Comparison of ENCODE assay signal across 9 mouse cellular contexts in the genomic region with DNA sequence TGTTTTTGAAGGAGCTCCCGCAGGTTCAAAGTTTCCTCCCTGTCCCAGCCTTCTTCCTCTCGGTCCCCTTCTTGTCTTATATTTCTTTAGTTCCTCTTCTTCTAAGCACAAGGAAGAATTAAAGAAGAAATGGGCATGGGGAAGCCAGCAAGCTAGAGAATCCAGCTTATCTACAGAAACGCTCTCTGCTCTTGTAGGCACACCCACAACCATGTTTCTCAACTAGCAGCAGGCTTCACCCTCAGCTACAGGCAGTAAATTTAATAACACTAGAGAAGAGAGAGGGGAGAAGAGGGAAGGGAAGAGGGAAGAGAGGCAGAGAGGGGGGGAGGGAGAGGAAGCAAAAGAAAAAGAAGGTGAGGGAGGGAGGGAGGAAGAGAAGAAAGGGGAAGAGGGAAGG. TPM values are rescaled to one million over a fixed set of nuclear protein-coding genes. Genes with fewer than 3 reads are reported as not detected.
A peak's percentile ranks its signal among the peaks of the same experiment; 100 is the strongest.
DNase-seq lines count a peak whose midpoint lies in the region; ATAC-seq and TF ChIP-seq lines count a peak whose summit lies in the region.
"Had no signal": no experiment of that assay in that cellular context is flagged by ENCODE, and none has a peak within 500 bp of the region (broad histone marks: within the 10 kb centered on the region; RNA-seq: fewer than 3 reads in every experiment).

No protein-coding gene starts in this region.

- no peak for TF ChIP-seq POLR2A in olfactory bulb, adult 2 months (IDR thresholded peaks at IDR 0.05; ENCODE audit: insufficient read depth, low read depth, low read length)

- peaks cover 15% of the 10 kb centered on the region for H3K4me1 ChIP-seq in forebrain, embryonic 13.5 days
- no peaks in the 10 kb centered on the region for H3K4me1 ChIP-seq in forebrain, postnatal 0 days (ENCODE audit: insufficient read depth)
- no peaks in the 10 kb centered on the region for H3K4me1 ChIP-seq in limb, embryonic 11.5 days (ENCODE audit: control insufficient read depth, insufficient read depth, low read length)
- H3K4me1 ChIP-seq in limb, embryonic 10.5 days, result peaks cover 14% of the 10 kb centered on the region
- peaks cover 31% of the 10 kb centered on the region for H3K4me1 ChIP-seq in intestine, embryonic 14.5 days (replicated peaks; ENCODE audit: control insufficient read depth, insufficient read depth, low read length)
- H3K4me1 ChIP-seq in olfactory bulb, adult 2 months (ENCODE audit: control insufficient read depth, insufficient read depth, low read length), result peaks cover 12% of the 10 kb centered on the region

- no peak for DNase-seq in forebrain, postnatal 0 days
- DNase-seq in limb, embryonic 11.5 days (ENCODE audit: low spot score), result no peak
- no peak for DNase-seq in limb, embryonic 10.5 days (ENCODE audit: low spot score)
- no peak for DNase-seq in intestine, embryonic 14.5 days (ENCODE audit: low spot score)
- no peak for DNase-seq in natural killer cell, adult 2 months (ENCODE audit: low spot score in 2 of 2)
- DNase-seq in MN1 (ENCODE audit: low spot score), result no peak

- H3K9me3 ChIP-seq in forebrain, embryonic 13.5 days (replicated peaks), result no peaks in the 10 kb centered on the region
- no peaks in the 10 kb centered on the region for H3K9me3 ChIP-seq in forebrain, postnatal 0 days (ENCODE audit: low read length)
- H3K9me3 ChIP-seq in limb, embryonic 11.5 days (ENCODE audit: control insufficient read depth, low read length), result no peaks in the 10 kb centered on the region
- H3K9me3 ChIP-seq in limb, embryonic 10.5 days (replicated peaks), result no peaks in the 10 kb centered on the region
- H3K9me3 ChIP-seq in intestine, embryonic 14.5 days (ENCODE audit: control insufficient read depth, low read length), result no peaks in the 10 kb centered on the region
- H3K9me3 ChIP-seq: midbrain, embryonic 12.5 days had no signal

- no peaks in the 10 kb centered on the region for H3K27me3 ChIP-seq in forebrain, embryonic 13.5 days
- no peaks in the 10 kb centered on the region for H3K27me3 ChIP-seq in forebrain, postnatal 0 days (ENCODE audit: insufficient read depth, low read length)
- no peaks in the 10 kb centered on the region for H3K27me3 ChIP-seq in limb, embryonic 11.5 days (ENCODE audit: control insufficient read depth, insufficient read depth, low read length)
- no peaks in the 10 kb centered on the region for H3K27me3 ChIP-seq in limb, embryonic 10.5 days (ENCODE audit: low read depth, poor library complexity, severe bottlenecking)
- no peaks in the 10 kb centered on the region for H3K27me3 ChIP-seq in intestine, embryonic 14.5 days (replicated peaks; ENCODE audit: control insufficient read depth, insufficient read depth, low read length)
- H3K27me3 ChIP-seq: midbrain, embryonic 12.5 days had no signal

- ATAC-seq in forebrain, embryonic 13.5 days, result no peak
- no peak for ATAC-seq in forebrain, postnatal 0 days
- no peak for ATAC-seq in limb, embryonic 11.5 days (ENCODE audit: insufficient number of reproducible peaks, low FRiP score, low TSS enrichment, low read depth)
- ATAC-seq in intestine, embryonic 14.5 days (replicated peaks; ENCODE audit: low FRiP score, low TSS enrichment, low read depth), result no peak; the same call in 1 of the 2 replicates

- no peak overlapping the region for H3K4me3 ChIP-seq in forebrain, embryonic 13.5 days
- no peak overlapping the region for H3K4me3 ChIP-seq in forebrain, postnatal 0 days (ENCODE audit: low read depth, low read length)
- no peak overlapping the region for H3K4me3 ChIP-seq in limb, embryonic 11.5 days (ENCODE audit: low read depth, low read length)
- no peak overlapping the region for H3K4me3 ChIP-seq in limb, embryonic 10.5 days
- H3K4me3 ChIP-seq in intestine, embryonic 14.5 days (ENCODE audit: low read depth, low read length), result no peak overlapping the region
- 0 out of 2 replicates have a peak overlapping the region, but pooled peaks have one; percentile 36 for H3K4me3 ChIP-seq in olfactory bulb, adult 2 months (ENCODE audit: insufficient read depth, low read depth, low read length)
- H3K4me3 ChIP-seq: midbrain, embryonic 12.5 days had no signal

- H3K27ac ChIP-seq in forebrain, embryonic 13.5 days, result no peak overlapping the region
- H3K27ac ChIP-seq in forebrain, postnatal 0 days (ENCODE audit: low read depth, low read length), result no peak overlapping the region
- H3K27ac ChIP-seq in limb, embryonic 11.5 days (replicated peaks; ENCODE audit: low read depth, low read length), result no peak overlapping the region
- no peak overlapping the region for H3K27ac ChIP-seq in limb, embryonic 10.5 days
- H3K27ac ChIP-seq in intestine, embryonic 14.5 days (ENCODE audit: low read depth), result peak overlapping the region; percentile 68
- H3K27ac ChIP-seq in olfactory bulb, adult 2 months (ENCODE audit: insufficient read depth, low read depth, low read length), result no peak overlapping the region
- H3K27ac ChIP-seq: midbrain, embryonic 12.5 days had no signal

- H3K4me2 ChIP-seq in forebrain, embryonic 13.5 days, result no peak overlapping the region
- H3K4me2 ChIP-seq in forebrain, postnatal 0 days (ENCODE audit: low read depth), result no peak overlapping the region
- no peak overlapping the region for H3K4me2 ChIP-seq in limb, embryonic 11.5 days (ENCODE audit: low read depth, severe bottlenecking)
- H3K4me2 ChIP-seq in intestine, embryonic 14.5 days (ENCODE audit: low read length), result no peak overlapping the region
- H3K4me2 ChIP-seq: midbrain, embryonic 12.5 days had no signal

- H3K36me3 ChIP-seq in forebrain, embryonic 13.5 days (ENCODE audit: poor library complexity, severe bottlenecking), result peaks cover 14% of the 10 kb centered on the region; the same call in 1 of the 2 replicates
- 0 out of 2 replicates have a peak, but pooled peaks cover 2% of the 10 kb centered on the region for H3K36me3 ChIP-seq in forebrain, postnatal 0 days (ENCODE audit: insufficient read depth)
- peaks cover 4% of the 10 kb centered on the region; the same call in 1 of the 2 replicates for H3K36me3 ChIP-seq in limb, embryonic 11.5 days (ENCODE audit: control insufficient read depth, insufficient read depth, low read length)
- H3K36me3 ChIP-seq in limb, embryonic 10.5 days, result peaks cover 60% of the 10 kb centered on the region
- peaks cover 10% of the 10 kb centered on the region for H3K36me3 ChIP-seq in intestine, embryonic 14.5 days (ENCODE audit: control insufficient read depth, insufficient read depth, low read length)

- TF ChIP-seq CTCF in forebrain, postnatal 0 days (IDR thresholded peaks at IDR 0.05; ENCODE audit: low read depth), result no peak
- no peak for TF ChIP-seq CTCF in olfactory bulb, adult 2 months (IDR thresholded peaks at IDR 0.05; ENCODE audit: insufficient read depth, low read depth, low read length)

- H3K9ac ChIP-seq in forebrain, embryonic 13.5 days, result 0 out of 2 replicates have a peak overlapping the region, but pooled peaks have one; percentile 8
- H3K9ac ChIP-seq in forebrain, postnatal 0 days, result no peak overlapping the region
- 0 out of 2 replicates have a peak overlapping the region, but pooled peaks have one; percentile 7 for H3K9ac ChIP-seq in limb, embryonic 11.5 days (ENCODE audit: low read length)
- H3K9ac ChIP-seq in intestine, embryonic 14.5 days (ENCODE audit: low read length), result no peak overlapping the region

- 88% methylated on average over 3 of the region's 3 CpGs for WGBS in forebrain, embryonic 13.5 days
- 82% methylated on average over 3 of the region's 3 CpGs for WGBS in forebrain, postnatal 0 days
- 82% methylated on average over 3 of the region's 3 CpGs for WGBS in limb, embryonic 11.5 days
- WGBS in limb, embryonic 10.5 days, result 83% methylated on average over 3 of the region's 3 CpGs
- WGBS in intestine, embryonic 14.5 days, result 72% methylated on average over 3 of the region's 3 CpGs
- WGBS in olfactory bulb, adult 2 months, result 67% methylated on average over 3 of the region's 3 CpGs

RNA-seq across cellular contexts. Expression of gene Stn1, which starts 29.1 kb away (rescaled TPM):
- 39.0 and 42.2 TPM in 2 replicates for polyA plus RNA-seq in forebrain, embryonic 13.5 days (2015; fragmentation: Nextera tagmentation; extraction: Ambion mirVana)
- total RNA-seq in forebrain, postnatal 0 days (2014; rRNA removed), result 17.1 and 19.6 TPM in 2 replicates
- polyA plus RNA-seq in forebrain, postnatal 0 days (2015; fragmentation: Nextera tagmentation; extraction: Ambion mirVana), result 20.9 and 22.7 TPM in 2 replicates
- 60.5 and 60.6 TPM in 2 replicates for polyA plus RNA-seq in limb, embryonic 11.5 days (2014; fragmentation: Nextera tagmentation; extraction: Ambion mirVana)
- polyA plus RNA-seq in limb, embryonic 10.5 days (2016; fragmentation: Nextera tagmentation; extraction: Ambion mirVana), result 62.3 and 74.5 TPM in 2 replicates
- 53.5 and 60.1 TPM in 2 replicates for polyA plus RNA-seq in intestine, embryonic 14.5 days (2014; fragmentation: Nextera tagmentation; extraction: Ambion mirVana)
- not detected in 2 replicates for polyA plus RNA-seq in olfactory bulb, adult 2 months (2012; ENCODE audit: insufficient read depth, insufficient read length, low replicate concordance, missing spikeins)

RNA-seq across cellular contexts. Expression of gene Sh3pxd2a, which starts 44.0 kb away (rescaled TPM):
- polyA plus RNA-seq in forebrain, embryonic 13.5 days (2015; fragmentation: Nextera tagmentation; extraction: Ambion mirVana), result 3.0 and 3.6 TPM in 2 replicates
- 16.1 and 20.8 TPM in 2 replicates for total RNA-seq in forebrain, postnatal 0 days (2014; rRNA removed)
- 0.98 and 1.2 TPM in 2 replicates for polyA plus RNA-seq in forebrain, postnatal 0 days (2015; fragmentation: Nextera tagmentation; extraction: Ambion mirVana)
- polyA plus RNA-seq in limb, embryonic 11.5 days (2014; fragmentation: Nextera tagmentation; extraction: Ambion mirVana), result 8.9 and 10.4 TPM in 2 replicates
- polyA plus RNA-seq in limb, embryonic 10.5 days (2016; fragmentation: Nextera tagmentation; extraction: Ambion mirVana), result 3.1 and 3.8 TPM in 2 replicates
- polyA plus RNA-seq in intestine, embryonic 14.5 days (2014; fragmentation: Nextera tagmentation; extraction: Ambion mirVana), result 8.8 and 8.9 TPM in 2 replicates
- polyA plus RNA-seq in olfactory bulb, adult 2 months (2012; ENCODE audit: insufficient read depth, insufficient read length, low replicate concordance, missing spikeins), result not detected in 2 replicates

Comparison
In these comparisons a context has a peak if more than half of its experiments do, and no peak if none do; other contexts are left out.
1. H3K9ac ChIP-seq: peak in forebrain, embryonic 13.5 days (single experiment) and limb, embryonic 11.5 days (single experiment); none in forebrain, postnatal 0 days (single experiment) and intestine, embryonic 14.5 days (single experiment).